Mouse (Mus musculus) hindbrain, embryonic 16.5 days (tissue): ENCODE results near the gene Tbl2. TPM values are rescaled to one million over a fixed set of nuclear protein-coding genes. Genes with fewer than 3 reads are reported as not detected.

ENCODE experiments used
- ATAC-seq: fragments of 200-750 bp; cut with Nextera tagmentation; 2 replicates; pipeline ENCODE4 v1.8.0; 2017; ENCODE audit warnings: moderate TSS enrichment, moderate library complexity
- H3K27ac ChIP-seq: fragments of 300-500 bp; sonication (generic); 2 replicates; pipeline ENCODE4 v1.5.1; 2014; ENCODE audit warnings: low read depth, mild to moderate bottlenecking, control low read depth, low read length, moderate library complexity
- H3K27me3 ChIP-seq: fragments of 300-500 bp; sonication (generic); replicated peaks from 2 replicates; pipeline ENCODE4 v1.6.1; 2014; ENCODE audit warnings: low read length; ENCODE audit not compliant: control insufficient read depth, insufficient read depth
- H3K36me3 ChIP-seq: fragments of 300-500 bp; sonication (generic); 2 replicates; pipeline ENCODE4 v1.6.1; 2014; ENCODE audit warnings: mild to moderate bottlenecking, low read length, moderate library complexity, mixed read lengths; ENCODE audit not compliant: control insufficient read depth, insufficient read depth
- H3K4me1 ChIP-seq: fragments of 300-500 bp; sonication (generic); 2 replicates; pipeline ENCODE4 v1.6.1; 2014; ENCODE audit warnings: low read depth, low read length; ENCODE audit not compliant: control insufficient read depth, insufficient read depth
- H3K4me2 ChIP-seq: fragments of 300-500 bp; sonication (generic); 2 replicates; pipeline ENCODE4 v1.6.1; 2014; ENCODE audit warnings: mild to moderate bottlenecking, low read length, control low read depth, moderate library complexity
- H3K4me3 ChIP-seq: fragments of 300-500 bp; sonication (generic); 2 replicates; pipeline ENCODE4 v1.5.1; 2014; ENCODE audit warnings: mild to moderate bottlenecking, low read length, control low read depth, moderate library complexity
- H3K9ac ChIP-seq: fragments of 300-500 bp; sonication (generic); 2 replicates; pipeline ENCODE4 v1.6.1; 2014; ENCODE audit warnings: low read depth, mild to moderate bottlenecking, control low read depth, low read length, moderate library complexity
- H3K9me3 ChIP-seq: fragments of 300-500 bp; sonication (generic); 2 replicates; pipeline ENCODE4 v1.6.1; 2014; ENCODE audit warnings: mild to moderate bottlenecking, low read length, moderate library complexity; ENCODE audit not compliant: control insufficient read depth
- WGBS: fragments of 180-500 bp; shearing (Covaris S2); extraction: QIAGEN DNeasy Blood & Tissue Kit; methylation state at CpG from one replicate; pipeline ENCODE4 v1.1.7; 2014; 5-methylcytosine and 5-hydroxymethylcytosine counted together
- polyA plus RNA-seq: library from polyadenylated mRNA; unstranded; fragments of >200 nt; fragmentation: Nextera tagmentation; extraction: Ambion mirVana; gene quantifications from 2 replicates; pipeline ENCODE4 v1.2.1, GENCODE M21; 2015

Tbl2 gene
- polyA plus RNA-seq, 1 experiment from 2014 or later = 15.0 TPM

GRCm38 (mm10) chr5:135187349-135188213, 38.1 kb downstream of the Tbl2 start:
- Histone ChIP-seq H3K27me3 (no peaks in the 10 kb centered on the region), H3K27ac (peak overlapping the region; percentile 96), H3K9ac (peak overlapping the region; percentile 97), H3K4me1 (peaks cover 22% of the 10 kb centered on the region), H3K9me3 (no peaks in the 10 kb centered on the region), H3K4me2 (peak overlapping the region; percentile 92), H3K36me3 (no peaks in the 10 kb centered on the region), H3K4me3 (peak overlapping the region; percentile 99)
- WGBS = under 1% methylated on average over 67 of the region's 102 CpGs
- peak; percentile 57 for ATAC-seq

- H3K9ac ChIP-seq = peak overlapping the region; percentile 97
- peaks cover 25% of the 10 kb centered on the region for H3K4me1 ChIP-seq
- H3K27ac ChIP-seq = peak overlapping the region; percentile 96
- WGBS = 1% methylated on average over 8 of the region's 8 CpGs
- H3K4me2 ChIP-seq = peak overlapping the region; percentile 92
- no peak for ATAC-seq
- no peaks in the 10 kb centered on the region for H3K27me3 ChIP-seq
- H3K9me3 ChIP-seq = no peaks in the 10 kb centered on the region
- H3K36me3 ChIP-seq = no peaks in the 10 kb centered on the region
- H3K4me3 ChIP-seq = peak overlapping the region; percentile 99
Measured at GRCm38 (mm10) chr5:135188214-135188554, 38.7 kb downstream of the Tbl2 start.

- no peaks in the 10 kb centered on the region for H3K9me3 ChIP-seq
- H3K36me3 ChIP-seq = no peaks in the 10 kb centered on the region
- peaks cover 25% of the 10 kb centered on the region for H3K4me1 ChIP-seq
- 62% methylated on average over 2 of the region's 2 CpGs for WGBS
- H3K9ac ChIP-seq = peak overlapping the region; percentile 50
- H3K4me2 ChIP-seq = peak overlapping the region; percentile 92
- H3K27ac ChIP-seq = no peak overlapping the region
- H3K27me3 ChIP-seq = no peaks in the 10 kb centered on the region
- no peak for ATAC-seq
- H3K4me3 ChIP-seq = peak overlapping the region; percentile 2; the same call in 1 of the 2 replicates
Measured at GRCm38 (mm10) chr5:135189281-135190022, 40.0 kb downstream of the Tbl2 start.

GRCm38 (mm10) chr5:135191620-135192019, 42.2 kb downstream of the Tbl2 start:
- no peak for ATAC-seq
- WGBS = 32% methylated on average over 2 of the region's 2 CpGs
- Histone ChIP-seq H3K4me3 (no peak overlapping the region), H3K27ac (no peak overlapping the region), H3K4me2 (no peak overlapping the region), H3K9me3 (no peaks in the 10 kb centered on the region), H3K9ac (no peak overlapping the region), H3K27me3 (no peaks in the 10 kb centered on the region), H3K4me1 (peaks cover 25% of the 10 kb centered on the region), H3K36me3 (no peaks in the 10 kb centered on the region)

GRCm38 (mm10) chr5:135192431-135192830, 43.0 kb downstream of the Tbl2 start:
- no peaks in the 10 kb centered on the region for H3K27me3 ChIP-seq
- H3K4me2 ChIP-seq = no peak overlapping the region
- H3K27ac ChIP-seq = no peak overlapping the region
- H3K4me1 ChIP-seq = peaks cover 25% of the 10 kb centered on the region
- ATAC-seq = no peak
- H3K9me3 ChIP-seq = no peaks in the 10 kb centered on the region
- WGBS = 91% methylated on average over 1 of the region's 1 CpGs
- no peak overlapping the region for H3K4me3 ChIP-seq
- H3K9ac ChIP-seq = no peak overlapping the region
- H3K36me3 ChIP-seq = no peaks in the 10 kb centered on the region

GRCm38 (mm10) chr5:135196367-135196766, 46.9 kb downstream of the Tbl2 start:
- no peaks in the 10 kb centered on the region for H3K9me3 ChIP-seq
- no peak overlapping the region for H3K4me2 ChIP-seq
- 90% methylated on average over 6 of the region's 6 CpGs for WGBS
- H3K9ac ChIP-seq = no peak overlapping the region
- ATAC-seq = no peak
- no peaks in the 10 kb centered on the region for H3K27me3 ChIP-seq
- no peak overlapping the region for H3K4me3 ChIP-seq
- peaks cover 7% of the 10 kb centered on the region for H3K4me1 ChIP-seq
- H3K27ac ChIP-seq = no peak overlapping the region
- H3K36me3 ChIP-seq = 0 out of 2 replicates have a peak, but pooled peaks cover 2% of the 10 kb centered on the region

GRCm38 (mm10) chr5:135202763-135203162, 53.3 kb downstream of the Tbl2 start:
- ATAC-seq = no peak
- peaks cover 15% of the 10 kb centered on the region for H3K36me3 ChIP-seq
- H3K4me1 ChIP-seq = no peaks in the 10 kb centered on the region
- no peaks in the 10 kb centered on the region for H3K27me3 ChIP-seq
- H3K9me3 ChIP-seq = no peaks in the 10 kb centered on the region
- H3K27ac ChIP-seq = no peak overlapping the region
- H3K9ac ChIP-seq = no peak overlapping the region
- H3K4me2 ChIP-seq = no peak overlapping the region
- no peak overlapping the region for H3K4me3 ChIP-seq
- 95% methylated on average over 3 of the region's 3 CpGs for WGBS

GRCm38 (mm10) chr5:135208197-135208596, 58.7 kb downstream of the Tbl2 start:
- Histone ChIP-seq H3K36me3 (peaks cover 36% of the 10 kb centered on the region), H3K4me1 (no peaks in the 10 kb centered on the region), H3K4me2 (no peak overlapping the region), H3K9ac (no peak overlapping the region), H3K27ac (no peak overlapping the region), H3K9me3 (no peaks in the 10 kb centered on the region), H3K4me3 (no peak overlapping the region), H3K27me3 (no peaks in the 10 kb centered on the region)
- ATAC-seq = no peak
- WGBS = 97% methylated on average over 1 of the region's 1 CpGs
